Mouse (Mus musculus) ES-E14 (cell line): ENCODE data around the gene 4930447C04Rik.

Source experiments
- CHD2 ChIP-seq: IDR thresholded peaks from 2 replicates; pipeline ENCODE4 v1.6.1; 2014; ENCODE audit warnings: mild to moderate bottlenecking, low read depth, low read length, inconsistent platforms
- HCFC1 ChIP-seq: IDR thresholded peaks from 2 replicates; pipeline ENCODE4 v1.6.1; 2012; ENCODE audit warnings: low read length, inconsistent platforms, borderline replicate concordance; ENCODE audit not compliant: insufficient read depth
- ZC3H11A ChIP-seq: IDR thresholded peaks from 2 replicates; pipeline ENCODE4 v1.6.1; 2012; ENCODE audit warnings: low read depth, mild to moderate bottlenecking, inconsistent platforms, low read length, borderline replicate concordance
- ZNF384 ChIP-seq: IDR thresholded peaks from 2 replicates; pipeline ENCODE4 v1.6.1; 2012; ENCODE audit warnings: low read depth, low read length, inconsistent platforms

DNA sequence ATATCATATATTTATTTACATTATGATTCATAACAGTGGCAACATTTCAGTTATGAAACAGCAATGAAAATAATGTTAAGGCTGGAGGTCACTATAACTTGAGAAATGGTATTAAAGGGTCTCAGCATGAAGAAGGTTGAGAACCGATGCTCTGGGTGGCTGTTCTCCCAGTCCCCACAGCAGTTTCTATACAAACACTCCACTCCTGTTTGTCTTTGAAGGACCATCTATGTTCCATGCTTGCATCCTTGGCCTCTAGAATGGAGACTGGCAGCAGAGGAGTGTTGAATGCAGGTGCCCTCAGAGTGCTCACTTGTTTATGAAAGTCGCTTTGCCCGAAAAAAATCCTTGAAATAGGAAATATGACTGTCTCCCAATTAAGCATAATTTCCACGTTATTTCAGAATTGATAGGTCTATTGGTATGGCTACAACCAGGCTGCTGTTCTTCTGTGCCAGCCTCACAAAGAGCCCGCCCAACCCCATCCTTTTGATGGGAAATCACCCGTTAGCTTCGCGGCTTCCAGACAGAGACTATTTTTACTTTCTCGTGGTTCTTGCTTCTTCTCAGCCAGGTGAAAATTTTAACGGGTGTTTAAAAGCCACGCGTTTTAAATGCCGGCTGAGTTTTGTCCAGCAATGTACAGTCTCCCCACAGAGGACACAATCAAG is 87.0 kb downstream of the 4930447C04Rik start:
- no peak for TF ChIP-seq ZNF384
- no peak for TF ChIP-seq CHD2
- TF ChIP-seq HCFC1, result no peak
- TF ChIP-seq ZC3H11A, result no peak
